Mouse (Mus musculus): ENCODE measurements around the gene Il1r1. TPM values are rescaled to one million over a fixed set of nuclear protein-coding genes. Genes with fewer than 3 reads are reported as not detected.

Gene Il1r1
- 10 to 100 TPM in 1 of 2 experiments, 1 to 10 TPM in 1; 8.9 to 11.2 TPM for total RNA-seq (2021)
- long read RNA-seq, experiment 1, full-length matches to known transcripts = 4 of 7 reads
- long read RNA-seq, experiment 1, partial matches to known transcripts = 0 of 7 reads
- long read RNA-seq, experiment 1, other reads (novel, unspliced or antisense) = 3 of 7 reads
- long read RNA-seq, experiment 2, full-length matches to known transcripts = 2 of 7 reads
- long read RNA-seq, experiment 2, partial matches to known transcripts = 2 of 7 reads
- long read RNA-seq, experiment 2, other reads (novel, unspliced or antisense) = 3 of 7 reads

- H3K27ac ChIP-seq = no peak within 1 kb of the TSS
- no peak for DNase-seq (ENCODE audit: low spot score in 2 of 2)
- no peak within 1 kb of the TSS for H3K4me3 ChIP-seq
- TF ChIP-seq CTCF (conservative IDR thresholded peaks at IDR 0.05) = no peak
Observed at GRCm38 (mm10) chr1:40224539-40225284, at the start of gene Il1r1. TSS of gene Il1r1 (plus strand) at chr1:40225080.

GRCm38 (mm10) chr1:40175123-40175522, 49.8 kb upstream of the Il1r1 start:
- no peak for DNase-seq (ENCODE audit: low spot score in 2 of 2)
- Histone ChIP-seq H3K27ac (no peak overlapping the region), H3K4me3 (no peak overlapping the region)
- no peak for TF ChIP-seq CTCF (conservative IDR thresholded peaks at IDR 0.05)

GRCm38 (mm10) chr1:40175797-40176196, 49.1 kb upstream of the Il1r1 start:
- no peak overlapping the region for H3K27ac ChIP-seq
- TF ChIP-seq CTCF (conservative IDR thresholded peaks at IDR 0.05) = no peak
- no peak for DNase-seq (ENCODE audit: low spot score in 2 of 2)
- no peak overlapping the region for H3K4me3 ChIP-seq

- Histone ChIP-seq H3K4me3 (no peak overlapping the region), H3K27ac (no peak overlapping the region)
- TF ChIP-seq CTCF (conservative IDR thresholded peaks at IDR 0.05) = no peak
- DNase-seq (ENCODE audit: low spot score in 2 of 2) = no peak
Observed at GRCm38 (mm10) chr1:40179031-40179430, 45.8 kb upstream of the Il1r1 start.

GRCm38 (mm10) chr1:40179493-40179892, 45.4 kb upstream of the Il1r1 start:
- Histone ChIP-seq H3K4me3 (no peak overlapping the region), H3K27ac (no peak overlapping the region)
- no peak for TF ChIP-seq CTCF (conservative IDR thresholded peaks at IDR 0.05)
- DNase-seq (ENCODE audit: low spot score in 2 of 2) = no peak

- TF ChIP-seq CTCF (conservative IDR thresholded peaks at IDR 0.05) = no peak
- no peak for DNase-seq (ENCODE audit: low spot score in 2 of 2)
- H3K4me3 ChIP-seq = no peak overlapping the region
- no peak overlapping the region for H3K27ac ChIP-seq
Observed at GRCm38 (mm10) chr1:40180861-40181260, 44.0 kb upstream of the Il1r1 start.

GRCm38 (mm10) chr1:40181716-40182115, 43.2 kb upstream of the Il1r1 start:
- Histone ChIP-seq H3K4me3 (no peak overlapping the region), H3K27ac (no peak overlapping the region)
- no peak for TF ChIP-seq CTCF (conservative IDR thresholded peaks at IDR 0.05)
- no peak for DNase-seq (ENCODE audit: low spot score in 2 of 2)

- H3K4me3 ChIP-seq = no peak overlapping the region
- no peak overlapping the region for H3K27ac ChIP-seq
- no peak for TF ChIP-seq CTCF (conservative IDR thresholded peaks at IDR 0.05)
- no peak for DNase-seq (ENCODE audit: low spot score in 2 of 2)
Observed at GRCm38 (mm10) chr1:40183410-40183809, 41.5 kb upstream of the Il1r1 start.

GRCm38 (mm10) chr1:40187961-40188360, 36.9 kb upstream of the Il1r1 start:
- no peak for TF ChIP-seq CTCF (conservative IDR thresholded peaks at IDR 0.05)
- Histone ChIP-seq H3K4me3 (no peak overlapping the region), H3K27ac (no peak overlapping the region)
- no peak for DNase-seq (ENCODE audit: low spot score in 2 of 2)

- TF ChIP-seq CTCF (conservative IDR thresholded peaks at IDR 0.05) = no peak
- DNase-seq (ENCODE audit: low spot score in 2 of 2) = peak in 1 of 2 experiments; percentile 10
- Histone ChIP-seq H3K27ac (no peak overlapping the region; the same call in 1 of the 2 replicates), H3K4me3 (no peak overlapping the region)
Observed at GRCm38 (mm10) chr1:40190025-40190424, 34.9 kb upstream of the Il1r1 start.

- Histone ChIP-seq H3K27ac (no peak overlapping the region), H3K4me3 (no peak overlapping the region)
- TF ChIP-seq CTCF (conservative IDR thresholded peaks at IDR 0.05) = no peak
- DNase-seq (ENCODE audit: low spot score in 2 of 2) = no peak
Observed at GRCm38 (mm10) chr1:40190837-40191236, 34.0 kb upstream of the Il1r1 start.

- Histone ChIP-seq H3K4me3 (no peak overlapping the region), H3K27ac (no peak overlapping the region)
- DNase-seq (ENCODE audit: low spot score in 2 of 2) = no peak
- TF ChIP-seq CTCF (conservative IDR thresholded peaks at IDR 0.05) = no peak
Observed at GRCm38 (mm10) chr1:40194279-40194678, 30.6 kb upstream of the Il1r1 start.

- H3K27ac ChIP-seq = no peak overlapping the region
- no peak for TF ChIP-seq CTCF (conservative IDR thresholded peaks at IDR 0.05)
- H3K4me3 ChIP-seq = no peak overlapping the region
- no peak for DNase-seq (ENCODE audit: low spot score in 2 of 2)
Observed at GRCm38 (mm10) chr1:40213337-40214159, 11.3 kb upstream of the Il1r1 start.
